ENCODE assay signal across 8 mouse cellular contexts in genomic region chr12:100724606-100725457, GRCm38 (mm10). TPM values are rescaled to one million over a fixed set of nuclear protein-coding genes. Genes with fewer than 3 reads are reported as not detected.
A peak's percentile ranks its signal among the peaks of the same experiment; 100 is the strongest.
DNase-seq lines count a peak whose midpoint lies in the region; ATAC-seq lines count a peak whose summit lies in the region.

No protein-coding gene starts in this region.

- H3K4me2 ChIP-seq in kidney, embryonic 15.5 days = peak overlapping the region; percentile 75

- DNase-seq in B cell, adult 2 months = peak; percentile 98 to 99
- DNase-seq in brain, adult 2 months (ENCODE audit: low read depth, low spot score) = peak; percentile 100
- peak; percentile 100 for DNase-seq in heart, embryonic 10.5 days (ENCODE audit: low spot score)
- DNase-seq in liver = peak; percentile 100
- DNase-seq in spleen, postnatal 4 days (ENCODE audit: low spot score in 2 of 2) = peak; percentile 99

- peak; percentile 93 for ATAC-seq in erythroblast, adult 5-6 weeks (replicated peaks; ENCODE audit: low FRiP score, poor library complexity, severe bottlenecking)
- peak; percentile 100 for ATAC-seq in kidney, embryonic 15.5 days (replicated peaks; ENCODE audit: low FRiP score)
- peak; percentile 92 for ATAC-seq in monocyte, adult 5-6 weeks (replicated peaks; ENCODE audit: insufficient number of reproducible peaks, low FRiP score, low TSS enrichment, poor library complexity, severe bottlenecking)

- no peaks in the 10 kb centered on the region for H3K27me3 ChIP-seq in heart, embryonic 10.5 days (ENCODE audit: insufficient read depth, poor library complexity, severe bottlenecking)
- no peaks in the 10 kb centered on the region for H3K27me3 ChIP-seq in kidney, embryonic 15.5 days

- peak overlapping the region; percentile 75 for H3K4me3 ChIP-seq in heart, embryonic 10.5 days
- H3K4me3 ChIP-seq in kidney, embryonic 15.5 days (replicated peaks) = peak overlapping the region; percentile 68

- H3K36me3 ChIP-seq in heart, embryonic 10.5 days = no peaks in the 10 kb centered on the region
- H3K36me3 ChIP-seq in kidney, embryonic 15.5 days = no peaks in the 10 kb centered on the region

- peak overlapping the region; percentile 66 for H3K9ac ChIP-seq in kidney, embryonic 15.5 days

- H3K4me1 ChIP-seq in heart, embryonic 10.5 days = 0 out of 2 replicates have a peak, but pooled peaks cover 3% of the 10 kb centered on the region
- H3K4me1 ChIP-seq in kidney, embryonic 15.5 days = peaks cover 20% of the 10 kb centered on the region

- under 1% methylated on average over 74 of the region's 85 CpGs for WGBS in heart, embryonic 10.5 days
- under 1% methylated on average over 81 of the region's 85 CpGs for WGBS in kidney, embryonic 15.5 days

- no peaks in the 10 kb centered on the region for H3K9me3 ChIP-seq in heart, embryonic 10.5 days
- no peaks in the 10 kb centered on the region for H3K9me3 ChIP-seq in kidney, embryonic 15.5 days (replicated peaks)

- H3K27ac ChIP-seq in heart, embryonic 10.5 days = peak overlapping the region; percentile 90
- peak overlapping the region; percentile 96 for H3K27ac ChIP-seq in kidney, embryonic 15.5 days

RNA-seq across cellular contexts. Expression of gene Rps6ka5, which starts 2.0 kb away (rescaled TPM):
- 7.5 and 11.9 TPM in 2 replicates for total RNA-seq in erythroblast, adult 5-6 weeks (2015; ENCODE audit: low replicate concordance)
- total RNA-seq in erythroblast, adult 5-6 weeks (2017; ENCODE audit: low replicate concordance) = 6.7 and 11.8 TPM in 2 replicates
- polyA plus RNA-seq in heart, embryonic 10.5 days (2016; fragmentation: Nextera tagmentation; extraction: Ambion mirVana) = 4.9 and 5.5 TPM in 2 replicates
- polyA plus RNA-seq in kidney, embryonic 15.5 days (2015; fragmentation: Nextera tagmentation; extraction: Ambion mirVana) = 3.9 and 4.9 TPM in 2 replicates
- 23.7 to 25.8 TPM (median 25.6 TPM) in 3 replicates for total RNA-seq in monocyte, adult 5-6 weeks (2017)

RNA-seq across cellular contexts. Expression of gene Dglucy, which starts 54.0 kb away (rescaled TPM):
- total RNA-seq in erythroblast, adult 5-6 weeks (2015; ENCODE audit: low replicate concordance) = 6.1 and 7.7 TPM in 2 replicates
- total RNA-seq in erythroblast, adult 5-6 weeks (2017; ENCODE audit: low replicate concordance) = 1.1 and 11.8 TPM in 2 replicates
- 0.49 and 1.8 TPM in 2 replicates for polyA plus RNA-seq in heart, embryonic 10.5 days (2016; fragmentation: Nextera tagmentation; extraction: Ambion mirVana)
- 2.6 and 3.0 TPM in 2 replicates for polyA plus RNA-seq in kidney, embryonic 15.5 days (2015; fragmentation: Nextera tagmentation; extraction: Ambion mirVana)
- total RNA-seq in monocyte, adult 5-6 weeks (2017) = 14.6 to 22.5 TPM (median 22.4 TPM) in 3 replicates

Comparison
In these comparisons a context has a peak if more than half of its experiments do, and no peak if none do; other contexts are left out.
1. Peak in every context shown above with its lines: DNase-seq, ATAC-seq, H3K4me3 ChIP-seq and H3K27ac ChIP-seq.